Mouse (Mus musculus) hindbrain, embryonic 16.5 days (tissue): ENCODE results near the gene Gadd45a. TPM values are rescaled to one million over a fixed set of nuclear protein-coding genes. Genes with fewer than 3 reads are reported as not detected.
"Not testable (repeated sequence)": the region's sequence is repeated elsewhere in the genome, so short reads cannot be mapped to it uniquely, and the experiment has no call there.

Experiments used
- ATAC-seq: fragments of 200-750 bp; cut with Nextera tagmentation; 2 replicates; pipeline ENCODE4 v1.8.0; 2017; ENCODE audit warnings: moderate TSS enrichment, moderate library complexity
- H3K27ac ChIP-seq: fragments of 300-500 bp; sonication (generic); 2 replicates; pipeline ENCODE4 v1.5.1; 2014; ENCODE audit warnings: low read depth, mild to moderate bottlenecking, control low read depth, low read length, moderate library complexity
- H3K27me3 ChIP-seq: fragments of 300-500 bp; sonication (generic); replicated peaks from 2 replicates; pipeline ENCODE4 v1.6.1; 2014; ENCODE audit warnings: low read length; ENCODE audit not compliant: control insufficient read depth, insufficient read depth
- H3K36me3 ChIP-seq: fragments of 300-500 bp; sonication (generic); 2 replicates; pipeline ENCODE4 v1.6.1; 2014; ENCODE audit warnings: mild to moderate bottlenecking, low read length, moderate library complexity, mixed read lengths; ENCODE audit not compliant: control insufficient read depth, insufficient read depth
- H3K4me1 ChIP-seq: fragments of 300-500 bp; sonication (generic); 2 replicates; pipeline ENCODE4 v1.6.1; 2014; ENCODE audit warnings: low read depth, low read length; ENCODE audit not compliant: control insufficient read depth, insufficient read depth
- H3K4me2 ChIP-seq: fragments of 300-500 bp; sonication (generic); 2 replicates; pipeline ENCODE4 v1.6.1; 2014; ENCODE audit warnings: mild to moderate bottlenecking, low read length, control low read depth, moderate library complexity
- H3K4me3 ChIP-seq: fragments of 300-500 bp; sonication (generic); 2 replicates; pipeline ENCODE4 v1.5.1; 2014; ENCODE audit warnings: mild to moderate bottlenecking, low read length, control low read depth, moderate library complexity
- H3K9ac ChIP-seq: fragments of 300-500 bp; sonication (generic); 2 replicates; pipeline ENCODE4 v1.6.1; 2014; ENCODE audit warnings: low read depth, mild to moderate bottlenecking, control low read depth, low read length, moderate library complexity
- H3K9me3 ChIP-seq: fragments of 300-500 bp; sonication (generic); 2 replicates; pipeline ENCODE4 v1.6.1; 2014; ENCODE audit warnings: mild to moderate bottlenecking, low read length, moderate library complexity; ENCODE audit not compliant: control insufficient read depth
- WGBS: fragments of 180-500 bp; shearing (Covaris S2); extraction: QIAGEN DNeasy Blood & Tissue Kit; methylation state at CpG from one replicate; pipeline ENCODE4 v1.1.7; 2014; 5-methylcytosine and 5-hydroxymethylcytosine counted together
- polyA plus RNA-seq: library from polyadenylated mRNA; unstranded; fragments of >200 nt; fragmentation: Nextera tagmentation; extraction: Ambion mirVana; gene quantifications from 2 replicates; pipeline ENCODE4 v1.2.1, GENCODE M21; 2015

Gadd45a gene
- polyA plus RNA-seq, 1 experiment from 2014 or later = 18.5 TPM

- Histone ChIP-seq H3K27ac (no peak overlapping the region), H3K4me1 (peaks cover 13% of the 10 kb centered on the region), H3K9me3 (no peaks in the 10 kb centered on the region), H3K9ac (peak overlapping the region; percentile 95), H3K27me3 (no peaks in the 10 kb centered on the region), H3K36me3 (no peaks in the 10 kb centered on the region), H3K4me2 (peak overlapping the region; percentile 78), H3K4me3 (peak overlapping the region; percentile 92)
- WGBS = 6% methylated on average over 19 of the region's 19 CpGs
- no peak for ATAC-seq
These were observed 1.6 kb downstream of the Gadd45a start for GRCm38 (mm10) chr6:67035388-67036299.

GRCm38 (mm10) chr6:67034331-67035130, 2.7 kb downstream of the Gadd45a start:
- H3K4me2 ChIP-seq = peak overlapping the region; percentile 44
- H3K9ac ChIP-seq = 0 out of 2 replicates have a peak overlapping the region, but pooled peaks have one; percentile 14
- H3K36me3 ChIP-seq = no peaks in the 10 kb centered on the region
- H3K9me3 ChIP-seq = no peaks in the 10 kb centered on the region
- no peak for ATAC-seq
- H3K27me3 ChIP-seq = no peaks in the 10 kb centered on the region
- WGBS = 52% methylated on average over 7 of the region's 7 CpGs
- H3K27ac ChIP-seq = no peak overlapping the region
- peak overlapping the region; percentile 14; the same call in 1 of the 2 replicates for H3K4me3 ChIP-seq
- H3K4me1 ChIP-seq = peaks cover 13% of the 10 kb centered on the region

GRCm38 (mm10) chr6:67033604-67034003, 3.7 kb downstream of the Gadd45a start:
- H3K4me1 ChIP-seq = peaks cover 13% of the 10 kb centered on the region
- no peaks in the 10 kb centered on the region for H3K36me3 ChIP-seq
- H3K27ac ChIP-seq = no peak overlapping the region
- H3K9me3 ChIP-seq = no peaks in the 10 kb centered on the region
- WGBS = 73% methylated on average over 4 of the region's 4 CpGs
- no peak overlapping the region for H3K4me3 ChIP-seq
- H3K9ac ChIP-seq = no peak overlapping the region
- no peak overlapping the region for H3K4me2 ChIP-seq
- H3K27me3 ChIP-seq = no peaks in the 10 kb centered on the region
- ATAC-seq = no peak

GRCm38 (mm10) chr6:67032972-67033371, 4.3 kb downstream of the Gadd45a start:
- WGBS = 100% methylated on average over 2 of the region's 4 CpGs
- H3K4me2 ChIP-seq, H3K4me3 ChIP-seq, H3K9me3 ChIP-seq, H3K27ac ChIP-seq, H3K36me3 ChIP-seq, ATAC-seq, H3K27me3 ChIP-seq, H3K9ac ChIP-seq: not testable (repeated sequence)
- peaks cover 13% of the 10 kb centered on the region for H3K4me1 ChIP-seq

GRCm38 (mm10) chr6:67032551-67032950, 4.7 kb downstream of the Gadd45a start:
- H3K9ac ChIP-seq, H3K36me3 ChIP-seq, H3K27ac ChIP-seq, ATAC-seq, H3K4me3 ChIP-seq, H3K4me2 ChIP-seq, H3K27me3 ChIP-seq, H3K9me3 ChIP-seq: not testable (repeated sequence)
- peaks cover 13% of the 10 kb centered on the region for H3K4me1 ChIP-seq

GRCm38 (mm10) chr6:67030846-67031245, 6.4 kb downstream of the Gadd45a start:
- no peak overlapping the region for H3K4me3 ChIP-seq
- H3K27me3 ChIP-seq = no peaks in the 10 kb centered on the region
- peaks cover 11% of the 10 kb centered on the region for H3K4me1 ChIP-seq
- H3K9me3 ChIP-seq = no peaks in the 10 kb centered on the region
- no peaks in the 10 kb centered on the region for H3K36me3 ChIP-seq
- no peak overlapping the region for H3K27ac ChIP-seq
- H3K9ac ChIP-seq = no peak overlapping the region
- WGBS = 26% methylated on average over 5 of the region's 5 CpGs
- no peak for ATAC-seq
- no peak overlapping the region for H3K4me2 ChIP-seq

GRCm38 (mm10) chr6:67030416-67030815, 6.8 kb downstream of the Gadd45a start:
- Histone ChIP-seq H3K4me1 (peaks cover 7% of the 10 kb centered on the region), H3K9ac (no peak overlapping the region), H3K4me3 (no peak overlapping the region), H3K27me3 (no peaks in the 10 kb centered on the region), H3K27ac (no peak overlapping the region), H3K4me2 (no peak overlapping the region), H3K36me3 (no peaks in the 10 kb centered on the region), H3K9me3 (no peaks in the 10 kb centered on the region)
- WGBS = 5% methylated on average over 2 of the region's 2 CpGs
- ATAC-seq = no peak

GRCm38 (mm10) chr6:67029987-67030386, 7.3 kb downstream of the Gadd45a start:
- Histone ChIP-seq H3K27ac (no peak overlapping the region), H3K4me1 (peaks cover 5% of the 10 kb centered on the region), H3K9ac (no peak overlapping the region), H3K4me2 (no peak overlapping the region), H3K9me3 (no peaks in the 10 kb centered on the region), H3K36me3 (no peaks in the 10 kb centered on the region), H3K27me3 (no peaks in the 10 kb centered on the region), H3K4me3 (no peak overlapping the region)
- no peak for ATAC-seq
- 19% methylated on average over 3 of the region's 3 CpGs for WGBS

- Histone ChIP-seq H3K9me3 (no peaks in the 10 kb centered on the region), H3K27ac (no peak overlapping the region), H3K4me2 (no peak overlapping the region), H3K36me3 (no peaks in the 10 kb centered on the region), H3K4me3 (no peak overlapping the region), H3K27me3 (no peaks in the 10 kb centered on the region), H3K4me1 (peaks cover under 1% of the 10 kb centered on the region), H3K9ac (no peak overlapping the region)
- WGBS = 33% methylated on average over 5 of the region's 5 CpGs
- ATAC-seq = no peak
These were observed 7.8 kb downstream of the Gadd45a start for GRCm38 (mm10) chr6:67029312-67029950.
